Mouse (Mus musculus) CD4-positive naive resting alpha-beta T cell, adult 76 days (primary cell): Measurements from ENCODE around the gene Vmn1r94. TPM values are rescaled to one million over a fixed set of nuclear protein-coding genes. Genes with fewer than 3 reads are reported as not detected.

Experiments
- total RNA-seq: library from RNA; stranded (reverse); gene quantifications from one replicate; pipeline ENCODE4 v1.2.4, GENCODE M21; 2023

Gene Vmn1r94
- not detected for total RNA-seq

GRCm38 (mm10) chr7:20168277-20168676 is at the start of gene Vmn1r94:
Gene Vmn1r94 (minus strand): TSS chr7:20168377.

GRCm38 (mm10) chr7:20205507-20205906 is 37.3 kb upstream of the Vmn1r94 start, which contains the start of gene Gm6164:
Gene Gm6164 (minus strand): TSS chr7:20205607.

DNA sequence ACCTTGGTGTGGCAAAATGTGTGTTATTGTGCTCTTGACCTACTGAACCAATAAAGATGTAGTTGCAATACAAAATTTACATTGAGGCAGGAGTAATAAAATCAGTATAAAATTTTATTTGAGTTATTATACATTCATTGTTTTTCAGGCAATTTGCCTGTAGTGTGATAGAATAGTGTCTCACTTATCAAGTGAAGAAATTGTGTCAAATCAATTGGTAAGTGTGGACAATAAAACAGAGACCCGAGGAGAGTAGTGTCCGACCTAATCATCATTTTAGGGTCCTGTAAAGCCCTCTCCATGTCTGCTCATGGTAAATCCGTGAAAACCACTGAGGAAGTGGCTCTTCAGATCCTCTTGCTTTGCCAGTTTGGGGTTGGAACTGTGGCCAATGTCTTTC is 25.2 kb upstream of the Vmn1r94 start, which contains the start of gene Vmn1r95:
Vmn1r95 (plus strand) TSS at position 301 of the 400 bp plus-strand sequence.

DNA sequence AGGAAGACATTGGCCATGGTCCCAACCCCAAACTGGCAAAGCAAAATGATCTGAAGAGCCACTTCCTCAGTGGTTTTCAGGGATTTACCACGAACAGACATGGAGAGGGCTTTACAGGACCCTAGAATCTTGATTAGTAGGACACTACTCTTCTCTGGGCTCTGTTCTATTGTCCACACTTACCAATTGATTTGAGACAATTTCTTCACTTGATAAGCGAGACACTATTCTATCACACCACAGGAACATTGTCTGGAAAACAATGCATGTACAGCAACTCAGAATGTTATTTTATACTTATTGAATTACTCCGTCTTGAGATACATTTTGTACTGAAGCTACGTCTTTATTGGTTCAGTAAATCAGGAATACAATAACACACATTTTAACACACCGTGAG is 29.2 kb downstream of the Vmn1r94 start, which contains the start of gene Vmn1r93:
Vmn1r93 (minus strand) TSS at position 101 of the 400 bp plus-strand sequence.

GRCm38 (mm10) chr7:20122479-20122878 is 45.7 kb downstream of the Vmn1r94 start, which contains the start of gene Gm16442:
Gene Gm16442 (minus strand): TSS chr7:20122579.

Other genes with a start within 250 kb of the Vmn1r94 start
- gene Pvr, start 247.2 kb downstream of the Vmn1r94 start, total RNA-seq = 120 TPM
- gene Igsf23, start 217.6 kb downstream of the Vmn1r94 start, total RNA-seq = 11.8 TPM
- gene Ceacam20, start 203.0 kb downstream of the Vmn1r94 start, total RNA-seq = not detected
- gene Nlrp9b, start 176.9 kb downstream of the Vmn1r94 start, total RNA-seq = not detected
- not detected for gene Vmn1r91, start 68.7 kb downstream of the Vmn1r94 start, total RNA-seq
- not detected for gene Gm16442, start 45.8 kb downstream of the Vmn1r94 start, total RNA-seq
- not detected for gene Vmn1r93, start 29.3 kb downstream of the Vmn1r94 start, total RNA-seq
- not detected for gene Vmn1r95, start 25.3 kb upstream of the Vmn1r94 start, total RNA-seq
- gene Gm6164, start 37.2 kb upstream of the Vmn1r94 start, total RNA-seq = not detected
- gene Gm4498, start 65.5 kb upstream of the Vmn1r94 start, total RNA-seq = not detected
- not detected for gene Gm5890, start 94.5 kb upstream of the Vmn1r94 start, total RNA-seq
- not detected for gene Gm4133, start 165.7 kb upstream of the Vmn1r94 start, total RNA-seq
- not detected for gene Gm5728, start 207.0 kb upstream of the Vmn1r94 start, total RNA-seq
- not detected for gene Vmn1r100, start 249.6 kb upstream of the Vmn1r94 start, total RNA-seq